Mouse (Mus musculus) liver, postnatal 0 days (tissue): ENCODE measurements around the gene Pip4k2b.

ENCODE experiments used
- CTCF ChIP-seq: sonication (generic); IDR thresholded peaks from 2 replicates; pipeline ENCODE4 v1.5.1; 2016; ENCODE audit warnings: antibody characterized with exemption, low read depth
- EP300 ChIP-seq: IDR thresholded peaks from 2 replicates; pipeline ENCODE4 v1.6.1; 2016; ENCODE audit warnings: antibody characterized with exemption, low read depth, mild to moderate bottlenecking

DNA sequence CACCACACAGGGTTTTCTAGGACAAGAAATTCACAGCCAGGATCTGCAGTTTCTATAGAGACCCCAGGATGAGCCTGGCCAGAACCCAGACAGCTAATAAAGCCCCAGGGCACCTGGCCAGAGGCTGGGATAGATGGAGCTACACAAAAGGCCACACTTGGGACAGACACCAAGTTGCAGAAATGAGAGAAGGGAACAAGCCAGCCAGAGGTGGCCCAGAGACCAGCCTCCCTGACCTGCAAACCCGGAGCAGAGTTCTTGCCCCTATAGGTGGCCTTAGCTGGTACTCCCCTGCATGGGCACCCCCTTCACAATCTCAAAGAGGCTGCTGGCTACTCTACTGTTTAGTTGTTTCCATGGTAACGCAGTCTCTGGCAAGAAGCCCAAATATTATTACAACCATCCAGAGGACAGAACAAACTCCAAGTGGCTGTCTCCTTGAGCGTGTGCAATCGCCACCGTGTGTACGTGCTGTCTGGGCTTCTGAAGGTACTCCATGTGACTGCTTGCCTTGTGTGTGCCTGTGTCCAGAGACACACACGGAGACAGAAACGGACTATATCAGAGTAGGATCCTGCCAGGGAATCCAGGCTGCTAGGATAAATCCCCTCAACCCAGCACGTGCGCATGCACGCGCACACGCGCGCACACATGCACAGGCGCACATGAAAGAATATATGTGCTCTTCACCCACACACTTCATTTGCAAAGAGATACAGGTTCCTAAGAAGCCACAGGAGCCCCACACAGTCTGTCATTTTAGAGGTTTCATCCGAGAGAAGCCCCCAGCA lies 49.4 kb downstream of the Pip4k2b start:
- TF ChIP-seq CTCF: no peak
- TF ChIP-seq EP300: no peak
